Mouse (Mus musculus) lung, embryonic 15.5 days (tissue): ENCODE data around the gene Hras. TPM values are rescaled to one million over a fixed set of nuclear protein-coding genes. Genes with fewer than 3 reads are reported as not detected.

Source experiments
- ATAC-seq: fragments of 200-750 bp; cut with Nextera tagmentation; 2 replicates; pipeline ENCODE4 v1.8.0; 2017; ENCODE audit warnings: moderate number of reproducible peaks, borderline replicate concordance; ENCODE audit not compliant: low FRiP score, low TSS enrichment; ENCODE audit errors: extremely low read depth
- H3K27ac ChIP-seq: fragments of 300-500 bp; sonication (generic); 2 replicates; pipeline ENCODE4 v1.5.1; 2015; ENCODE audit warnings: moderate library complexity, mild to moderate bottlenecking, inconsistent platforms
- H3K27me3 ChIP-seq: fragments of 300-500 bp; sonication (generic); 2 replicates; pipeline ENCODE4 v1.6.1; 2015; ENCODE audit warnings: inconsistent platforms
- H3K36me3 ChIP-seq: fragments of 300-500 bp; sonication (generic); 2 replicates; pipeline ENCODE4 v1.6.1; 2015; ENCODE audit warnings: inconsistent platforms
- H3K4me1 ChIP-seq: fragments of 300-500 bp; sonication (generic); 2 replicates; pipeline ENCODE4 v1.6.1; 2015; ENCODE audit warnings: inconsistent platforms
- H3K4me2 ChIP-seq: fragments of 300-500 bp; sonication (generic); 2 replicates; pipeline ENCODE4 v1.6.1; 2015; ENCODE audit warnings: inconsistent platforms, mild to moderate bottlenecking, moderate library complexity
- H3K4me3 ChIP-seq: fragments of 300-500 bp; sonication (generic); 2 replicates; pipeline ENCODE4 v1.5.1; 2015; ENCODE audit warnings: mild to moderate bottlenecking, inconsistent platforms
- H3K9ac ChIP-seq: fragments of 300-500 bp; sonication (generic); 2 replicates; pipeline ENCODE4 v1.6.1; 2015; ENCODE audit warnings: inconsistent platforms
- H3K9me3 ChIP-seq: fragments of 300-500 bp; sonication (generic); 2 replicates; pipeline ENCODE4 v1.6.1; 2016; ENCODE audit warnings: inconsistent platforms
- WGBS: fragments of 180-500 bp; shearing (Covaris S2); methylation state at CpG from one replicate; pipeline ENCODE4 v1.1.7; 2015; 5-methylcytosine and 5-hydroxymethylcytosine counted together
- microRNA counts: library from miRNA; unstranded; fragments of <30 nt; microRNA quantifications from one replicate; lab custom pipeline; 2016
- microRNA-seq: library from miRNA; unstranded; fragments of <30 nt; microRNA quantifications from one replicate; pipeline ENCODE4, GENCODE M21; 2016
- polyA plus RNA-seq: library from polyadenylated mRNA; unstranded; fragments of >200 nt; fragmentation: Nextera tagmentation; extraction: Ambion mirVana; gene quantifications from 2 replicates; pipeline ENCODE4 v1.2.1, GENCODE M21; 2015

Gene Hras
- polyA plus RNA-seq, 1 experiment from 2014 or later, result 102 TPM

- Histone ChIP-seq H3K27ac (no peak overlapping the region), H3K9me3 (no peaks in the 10 kb centered on the region), H3K27me3 (no peaks in the 10 kb centered on the region), H3K4me2 (no peak overlapping the region), H3K4me3 (no peak overlapping the region), H3K9ac (no peak overlapping the region), H3K36me3 (peaks cover 17% of the 10 kb centered on the region), H3K4me1 (no peaks in the 10 kb centered on the region)
- WGBS, result 75% methylated on average over 2 of the region's 2 CpGs
- ATAC-seq, result no peak
These were observed 49.9 kb downstream of the Hras start for GRCm38 (mm10) chr7:141143861-141144260.

- Histone ChIP-seq H3K9ac (no peak overlapping the region), H3K27me3 (no peaks in the 10 kb centered on the region), H3K9me3 (no peaks in the 10 kb centered on the region), H3K4me2 (no peak overlapping the region), H3K27ac (no peak overlapping the region), H3K36me3 (peaks cover 24% of the 10 kb centered on the region), H3K4me1 (no peaks in the 10 kb centered on the region), H3K4me3 (no peak overlapping the region)
- no peak for ATAC-seq
- 48% methylated on average over 5 of the region's 5 CpGs for WGBS
These were observed 50.7 kb downstream of the Hras start for GRCm38 (mm10) chr7:141143112-141143511.

- no peak for ATAC-seq
- H3K9ac ChIP-seq, result no peak overlapping the region
- H3K36me3 ChIP-seq, result peaks cover 30% of the 10 kb centered on the region
- no peak overlapping the region for H3K4me2 ChIP-seq
- no peak overlapping the region for H3K4me3 ChIP-seq
- no peaks in the 10 kb centered on the region for H3K4me1 ChIP-seq
- H3K27me3 ChIP-seq, result no peaks in the 10 kb centered on the region
- 80% methylated on average over 4 of the region's 4 CpGs for WGBS
- H3K27ac ChIP-seq, result no peak overlapping the region
- no peaks in the 10 kb centered on the region for H3K9me3 ChIP-seq
These were observed 52.5 kb downstream of the Hras start for GRCm38 (mm10) chr7:141141326-141141725.

MicroRNAs encoded within 50 kb of the gene (microRNA counts, 519-probe panel; counts per million panel counts)
- 2,661 counts per million, percentile 66 among the panel's probes with 10 or more counts for microRNA mmu-miR-210 (lab: Ali Mortazavi, UCI)

Small RNA genes within 50 kb of the gene (microRNA-seq; reads per million reads assigned to microRNA genes)
- 484 reads per million, percentile 70 among the genes with 10 or more reads in this experiment for gene Mir210

Other genes starting within 250 kb of the Hras start
- 2.8 and 4.0 TPM in 2 replicates for gene Ifitm5, start 243.7 kb downstream of the Hras start, polyA plus RNA-seq
- not detected in 2 replicates for gene Gm45717, start 238.1 kb downstream of the Hras start, polyA plus RNA-seq
- gene Ifitm2, start 238.0 kb downstream of the Hras start, polyA plus RNA-seq, result 925 and 963 TPM in 2 replicates
- 47.1 and 54.5 TPM in 2 replicates for gene Ifitm1, start 226.8 kb downstream of the Hras start, polyA plus RNA-seq
- 238 and 246 TPM in 2 replicates for gene Ifitm3, start 183.2 kb downstream of the Hras start, polyA plus RNA-seq
- gene Ifitm6, start 176.1 kb downstream of the Hras start, polyA plus RNA-seq, result 1.4 and 1.6 TPM in 2 replicates
- not detected in 2 replicates for gene Gm17387, start 164.9 kb downstream of the Hras start, polyA plus RNA-seq
- gene B4galnt4, start 132.9 kb downstream of the Hras start, polyA plus RNA-seq, result 5.3 and 5.8 TPM in 2 replicates
- 14.6 and 15.2 TPM in 2 replicates for gene Pkp3, start 115.8 kb downstream of the Hras start, polyA plus RNA-seq
- 12.8 and 15.1 TPM in 2 replicates for gene Sigirr, start 93.4 kb downstream of the Hras start, polyA plus RNA-seq
- 6.4 and 6.5 TPM in 2 replicates for gene Ano9, start 76.2 kb downstream of the Hras start, polyA plus RNA-seq
- gene Ptdss2, start 71.6 kb downstream of the Hras start, polyA plus RNA-seq, result 70.1 and 70.6 TPM in 2 replicates
- 143 and 152 TPM in 2 replicates for gene Rnh1, start 21.1 kb downstream of the Hras start, polyA plus RNA-seq
- 5.8 and 6.9 TPM in 2 replicates for gene Lrrc56, start 152 bp upstream of the Hras start, polyA plus RNA-seq
- gene Lmntd2, start 20.1 kb upstream of the Hras start, polyA plus RNA-seq, result 1.1 and 1.3 TPM in 2 replicates
- 59.7 and 62.6 TPM in 2 replicates for gene Rassf7, start 21.9 kb upstream of the Hras start, polyA plus RNA-seq
- 71.8 and 71.9 TPM in 2 replicates for gene Phrf1, start 34.8 kb upstream of the Hras start, polyA plus RNA-seq
- gene Irf7, start 72.5 kb upstream of the Hras start, polyA plus RNA-seq, result 3.0 and 4.6 TPM in 2 replicates
- gene Cdhr5, start 82.8 kb upstream of the Hras start, polyA plus RNA-seq, result not detected in 2 replicates
- 2.3 and 2.6 TPM in 2 replicates for gene Sct, start 85.1 kb upstream of the Hras start, polyA plus RNA-seq
- gene Drd4, start 98.0 kb upstream of the Hras start, polyA plus RNA-seq, result 0.49 and 0.57 TPM in 2 replicates
- 56.0 and 56.2 TPM in 2 replicates for gene Deaf1, start 133.7 kb upstream of the Hras start, polyA plus RNA-seq
- 42.3 and 45.8 TPM in 2 replicates for gene Tmem80, start 133.7 kb upstream of the Hras start, polyA plus RNA-seq
- gene Eps8l2, start 144.9 kb upstream of the Hras start, polyA plus RNA-seq, result 29.1 and 29.8 TPM in 2 replicates
- 281 and 293 TPM in 2 replicates for gene Taldo1, start 198.2 kb upstream of the Hras start, polyA plus RNA-seq
- 50.8 and 51.8 TPM in 2 replicates for gene Gatd1, start 220.1 kb upstream of the Hras start, polyA plus RNA-seq
- gene Cend1, start 235.5 kb upstream of the Hras start, polyA plus RNA-seq, result 0.52 and 0.90 TPM in 2 replicates
- gene Slc25a22, start 243.9 kb upstream of the Hras start, polyA plus RNA-seq, result 24.9 and 25.1 TPM in 2 replicates